Mouse (Mus musculus): ENCODE data around the gene Gucy2d. TPM values are rescaled to one million over a fixed set of nuclear protein-coding genes. Genes with fewer than 3 reads are reported as not detected.

Gene Gucy2d
- polyA plus RNA-seq, 1 experiment from 2014 or later, result 0.28 TPM

- H3K27ac ChIP-seq (replicated peaks), result no peak overlapping the region
- H3K4me1 ChIP-seq, result peaks cover under 1% of the 10 kb centered on the region; the same call in 1 of the 2 replicates
- H3K4me3 ChIP-seq (replicated peaks), result no peak overlapping the region
- no peaks in the 10 kb centered on the region for H3K9me3 ChIP-seq (replicated peaks)
- no peak for ATAC-seq (ENCODE audit: low FRiP score)
- H3K4me2 ChIP-seq, result no peak overlapping the region
- no peaks in the 10 kb centered on the region for H3K36me3 ChIP-seq
- WGBS, result 89% methylated on average over 9 of the region's 9 CpGs
- H3K27me3 ChIP-seq (replicated peaks), result no peaks in the 10 kb centered on the region
- no peak overlapping the region for H3K9ac ChIP-seq (replicated peaks)
Measured at GRCm38 (mm10) chr7:98449696-98450095, 9.5 kb downstream of the Gucy2d start.

DNA sequence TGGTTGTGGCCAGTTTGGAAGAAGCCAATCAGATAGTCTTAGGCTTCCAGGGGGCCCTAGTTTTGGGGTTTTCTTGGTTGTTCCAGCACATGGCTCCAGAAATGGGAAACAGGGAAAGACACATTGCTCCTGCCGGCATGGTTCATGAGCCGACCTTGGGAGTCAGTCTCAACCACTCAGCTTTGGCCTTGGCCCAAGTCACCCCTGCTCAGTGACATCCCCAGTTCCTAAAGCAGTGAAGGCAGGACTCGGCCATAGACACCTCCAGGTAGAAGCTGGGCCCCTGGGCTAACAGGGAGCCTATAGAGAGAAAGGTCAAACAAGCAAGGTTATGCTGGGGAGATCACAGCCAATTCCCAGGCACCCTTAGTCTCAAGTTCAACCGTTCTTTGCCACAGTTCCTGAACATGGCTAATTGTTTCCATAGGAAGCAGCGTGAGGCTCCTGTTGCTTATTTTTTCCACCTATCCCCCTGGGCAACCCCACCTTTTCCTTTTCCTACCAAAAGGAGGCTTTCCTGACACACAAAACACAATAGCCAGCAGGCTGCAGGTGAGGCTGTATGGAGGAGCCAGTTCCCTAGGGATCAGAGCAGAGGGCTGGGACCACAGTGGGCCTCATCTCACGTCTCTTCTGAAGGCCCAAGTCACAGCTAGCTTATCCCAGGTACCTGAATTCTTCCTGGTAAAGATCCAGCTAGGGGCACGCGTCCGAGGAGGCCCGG, 14.3 kb downstream of the Gucy2d start:
- WGBS, result 79% methylated on average over 10 of the region's 10 CpGs
- no peaks in the 10 kb centered on the region for H3K27me3 ChIP-seq (replicated peaks)

GRCm38 (mm10) chr7:98460319-98460718, 20.1 kb downstream of the Gucy2d start:
- Histone ChIP-seq H3K36me3 (no peaks in the 10 kb centered on the region), H3K4me2 (no peak overlapping the region), H3K4me3 (replicated peaks) (no peak overlapping the region), H3K4me1 (no peaks in the 10 kb centered on the region), H3K9me3 (replicated peaks) (no peaks in the 10 kb centered on the region), H3K9ac (replicated peaks) (no peak overlapping the region), H3K27ac (replicated peaks) (no peak overlapping the region), H3K27me3 (replicated peaks) (no peaks in the 10 kb centered on the region)
- no peak for ATAC-seq (ENCODE audit: low FRiP score)
- WGBS, result 69% methylated on average over 7 of the region's 7 CpGs

More for the DNA sequence above, 14.3 kb downstream of the Gucy2d start:
- H3K4me2 ChIP-seq, result no peak overlapping the region
- H3K27ac ChIP-seq (replicated peaks), result no peak overlapping the region
- no peaks in the 10 kb centered on the region for H3K9me3 ChIP-seq (replicated peaks)
- no peak overlapping the region for H3K9ac ChIP-seq (replicated peaks)
- no peak overlapping the region for H3K4me3 ChIP-seq (replicated peaks)
- H3K4me1 ChIP-seq, result peaks cover 5% of the 10 kb centered on the region
- no peak for ATAC-seq (ENCODE audit: low FRiP score)
- H3K36me3 ChIP-seq, result no peaks in the 10 kb centered on the region

GRCm38 (mm10) chr7:98469089-98469488, 28.9 kb downstream of the Gucy2d start:
- Histone ChIP-seq H3K27me3 (replicated peaks) (no peaks in the 10 kb centered on the region), H3K9ac (replicated peaks) (no peak overlapping the region), H3K27ac (replicated peaks) (no peak overlapping the region), H3K4me2 (no peak overlapping the region), H3K4me3 (replicated peaks) (no peak overlapping the region), H3K36me3 (no peaks in the 10 kb centered on the region), H3K4me1 (no peaks in the 10 kb centered on the region), H3K9me3 (replicated peaks) (no peaks in the 10 kb centered on the region)
- ATAC-seq (ENCODE audit: low FRiP score), result no peak
- WGBS, result 69% methylated on average over 3 of the region's 3 CpGs

DNA sequence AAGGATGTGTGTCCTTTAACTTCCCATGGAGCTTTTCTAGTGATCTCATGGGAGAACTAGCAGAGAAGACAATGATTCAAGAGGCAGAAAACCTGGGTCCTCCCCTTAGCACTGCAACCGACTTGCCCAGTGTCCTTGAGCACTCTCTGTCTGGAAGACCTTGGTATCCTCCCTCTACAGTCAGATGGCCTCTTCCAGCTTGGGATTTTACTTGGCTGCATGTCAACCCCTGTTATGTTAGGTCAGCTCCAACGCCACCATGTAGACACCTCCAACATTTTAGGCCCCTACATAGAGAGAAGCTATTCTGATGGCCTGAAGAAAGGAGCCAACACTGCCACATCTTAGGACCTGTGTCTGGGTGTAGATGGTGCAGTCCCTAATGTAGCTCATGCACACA, 32.3 kb downstream of the Gucy2d start:
- no peaks in the 10 kb centered on the region for H3K27me3 ChIP-seq (replicated peaks)
- H3K4me3 ChIP-seq (replicated peaks), result no peak overlapping the region
- WGBS, result 88% methylated on average over 2 of the region's 2 CpGs
- no peaks in the 10 kb centered on the region for H3K4me1 ChIP-seq
- no peak overlapping the region for H3K9ac ChIP-seq (replicated peaks)
- no peak overlapping the region for H3K27ac ChIP-seq (replicated peaks)
- no peak for ATAC-seq (ENCODE audit: low FRiP score)
- H3K36me3 ChIP-seq, result no peaks in the 10 kb centered on the region
- no peaks in the 10 kb centered on the region for H3K9me3 ChIP-seq (replicated peaks)
- H3K4me2 ChIP-seq, result no peak overlapping the region

DNA sequence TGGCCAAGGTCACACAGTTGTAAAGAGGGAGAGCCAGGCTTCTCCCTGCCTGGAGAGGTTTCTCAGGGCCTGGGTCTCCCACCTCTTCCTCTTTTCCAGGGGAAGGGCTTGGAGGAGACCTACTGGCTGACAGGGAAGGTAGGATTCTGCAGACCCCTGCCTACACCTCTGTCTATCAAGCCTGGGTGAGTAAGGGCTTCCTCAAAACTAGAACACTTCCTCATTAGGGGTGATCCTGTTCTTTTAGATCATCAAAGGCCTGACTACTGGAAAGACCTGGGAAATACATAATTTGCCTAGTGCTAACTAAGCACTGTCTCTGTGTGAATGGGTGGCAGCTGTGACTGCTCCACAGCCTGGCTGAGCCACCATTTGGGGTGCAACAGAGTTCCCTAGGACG, 34.3 kb downstream of the Gucy2d start:
- Histone ChIP-seq H3K9ac (replicated peaks) (no peak overlapping the region), H3K27ac (replicated peaks) (no peak overlapping the region), H3K4me2 (no peak overlapping the region), H3K9me3 (replicated peaks) (no peaks in the 10 kb centered on the region), H3K4me3 (replicated peaks) (no peak overlapping the region), H3K36me3 (no peaks in the 10 kb centered on the region), H3K4me1 (no peaks in the 10 kb centered on the region), H3K27me3 (replicated peaks) (no peaks in the 10 kb centered on the region)
- 91% methylated on average over 1 of the region's 1 CpGs for WGBS
- no peak for ATAC-seq (ENCODE audit: low FRiP score)

GRCm38 (mm10) chr7:98477153-98477552, 36.9 kb downstream of the Gucy2d start:
- Histone ChIP-seq H3K4me1 (peaks cover 5% of the 10 kb centered on the region; the same call in 1 of the 2 replicates), H3K9me3 (replicated peaks) (no peaks in the 10 kb centered on the region), H3K27ac (replicated peaks) (no peak overlapping the region), H3K9ac (replicated peaks) (no peak overlapping the region), H3K4me3 (replicated peaks) (no peak overlapping the region), H3K4me2 (no peak overlapping the region), H3K27me3 (replicated peaks) (no peaks in the 10 kb centered on the region), H3K36me3 (no peaks in the 10 kb centered on the region)
- no peak for ATAC-seq (ENCODE audit: low FRiP score)
- whole genome bisulfite sequencing, result 67% methylated on average over 4 of the region's 4 CpGs

DNA sequence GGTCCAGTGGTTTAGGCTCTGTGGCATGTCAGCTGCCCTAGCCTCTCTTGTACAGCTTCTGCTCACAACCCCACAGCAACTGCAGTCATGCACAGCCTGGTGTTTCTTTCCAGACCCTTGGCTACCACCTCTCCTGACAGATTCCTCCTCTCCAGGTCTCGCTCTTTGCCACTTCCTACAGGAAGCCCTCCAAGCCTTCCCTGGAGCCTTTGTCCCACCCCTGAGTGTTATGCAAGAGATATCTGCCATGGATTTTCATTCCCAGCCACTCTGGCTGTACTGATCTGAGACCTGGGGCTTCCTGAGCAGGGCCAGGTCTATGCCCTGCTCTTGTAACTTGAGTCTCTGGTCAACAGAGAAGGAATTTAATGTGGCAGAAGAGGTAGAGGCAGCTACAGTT, 40.3 kb downstream of the Gucy2d start:
- no peaks in the 10 kb centered on the region for H3K9me3 ChIP-seq (replicated peaks)
- H3K36me3 ChIP-seq, result no peaks in the 10 kb centered on the region
- H3K27me3 ChIP-seq (replicated peaks), result no peaks in the 10 kb centered on the region
- H3K4me1 ChIP-seq, result peaks cover 14% of the 10 kb centered on the region; the same call in 1 of the 2 replicates
- WGBS, result 94% methylated on average over 1 of the region's 1 CpGs
- no peak overlapping the region for H3K4me3 ChIP-seq (replicated peaks)
- no peak overlapping the region for H3K4me2 ChIP-seq
- ATAC-seq (ENCODE audit: low FRiP score), result no peak
- no peak overlapping the region for H3K9ac ChIP-seq (replicated peaks)
- H3K27ac ChIP-seq (replicated peaks), result no peak overlapping the region

DNA sequence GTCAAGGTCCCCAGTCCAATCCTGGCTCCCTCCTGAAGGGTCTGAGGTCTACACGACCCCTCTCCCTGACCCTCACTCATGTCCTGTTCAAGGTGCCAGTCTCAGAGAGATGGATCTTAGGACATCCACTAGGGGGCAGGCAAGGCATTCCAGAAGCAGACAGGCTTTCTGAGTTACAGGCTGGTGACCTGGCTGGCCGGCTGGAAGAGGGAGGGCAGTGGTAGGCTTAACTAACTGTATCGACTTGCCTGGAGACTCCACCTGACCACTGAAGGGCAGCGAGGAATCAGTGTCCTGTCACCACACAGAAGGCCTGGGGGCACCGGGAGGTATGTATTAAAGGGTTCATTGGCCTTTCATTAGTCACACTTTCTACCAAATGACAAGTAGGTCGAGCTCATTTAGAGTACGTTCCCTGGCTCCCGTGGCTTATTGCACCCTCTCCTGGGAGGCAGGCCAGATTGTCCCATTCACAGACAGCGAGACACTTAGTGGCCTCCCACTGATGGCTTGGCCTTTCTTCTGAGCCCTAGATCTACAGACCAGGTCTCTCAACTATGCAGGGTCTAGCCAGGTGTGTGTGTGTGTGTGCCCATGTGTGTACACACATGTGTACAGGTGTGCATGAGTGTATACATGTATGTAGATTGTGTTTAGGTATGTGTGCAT, 41.0 kb downstream of the Gucy2d start:
- no peak overlapping the region for H3K27ac ChIP-seq (replicated peaks)
- ATAC-seq (ENCODE audit: low FRiP score), result peak; percentile 65; the same call in 1 of the 2 replicates
- H3K4me1 ChIP-seq, result peaks cover 15% of the 10 kb centered on the region; the same call in 1 of the 2 replicates
- no peaks in the 10 kb centered on the region for H3K36me3 ChIP-seq
- no peak overlapping the region for H3K4me3 ChIP-seq (replicated peaks)
- H3K4me2 ChIP-seq, result no peak overlapping the region
- H3K9ac ChIP-seq (replicated peaks), result no peak overlapping the region
- 6% methylated on average over 9 of the region's 9 CpGs for WGBS
- no peaks in the 10 kb centered on the region for H3K9me3 ChIP-seq (replicated peaks)
- no peaks in the 10 kb centered on the region for H3K27me3 ChIP-seq (replicated peaks)

GRCm38 (mm10) chr7:98481861-98482260, 41.6 kb downstream of the Gucy2d start:
- Histone ChIP-seq H3K27ac (replicated peaks) (no peak overlapping the region), H3K36me3 (no peaks in the 10 kb centered on the region), H3K4me1 (peaks cover 21% of the 10 kb centered on the region; the same call in 1 of the 2 replicates), H3K9ac (replicated peaks) (no peak overlapping the region), H3K4me3 (replicated peaks) (no peak overlapping the region), H3K4me2 (no peak overlapping the region), H3K27me3 (replicated peaks) (no peaks in the 10 kb centered on the region), H3K9me3 (replicated peaks) (no peaks in the 10 kb centered on the region)
- WGBS, result 86% methylated on average over 8 of the region's 8 CpGs
- ATAC-seq (ENCODE audit: low FRiP score), result no peak

DNA sequence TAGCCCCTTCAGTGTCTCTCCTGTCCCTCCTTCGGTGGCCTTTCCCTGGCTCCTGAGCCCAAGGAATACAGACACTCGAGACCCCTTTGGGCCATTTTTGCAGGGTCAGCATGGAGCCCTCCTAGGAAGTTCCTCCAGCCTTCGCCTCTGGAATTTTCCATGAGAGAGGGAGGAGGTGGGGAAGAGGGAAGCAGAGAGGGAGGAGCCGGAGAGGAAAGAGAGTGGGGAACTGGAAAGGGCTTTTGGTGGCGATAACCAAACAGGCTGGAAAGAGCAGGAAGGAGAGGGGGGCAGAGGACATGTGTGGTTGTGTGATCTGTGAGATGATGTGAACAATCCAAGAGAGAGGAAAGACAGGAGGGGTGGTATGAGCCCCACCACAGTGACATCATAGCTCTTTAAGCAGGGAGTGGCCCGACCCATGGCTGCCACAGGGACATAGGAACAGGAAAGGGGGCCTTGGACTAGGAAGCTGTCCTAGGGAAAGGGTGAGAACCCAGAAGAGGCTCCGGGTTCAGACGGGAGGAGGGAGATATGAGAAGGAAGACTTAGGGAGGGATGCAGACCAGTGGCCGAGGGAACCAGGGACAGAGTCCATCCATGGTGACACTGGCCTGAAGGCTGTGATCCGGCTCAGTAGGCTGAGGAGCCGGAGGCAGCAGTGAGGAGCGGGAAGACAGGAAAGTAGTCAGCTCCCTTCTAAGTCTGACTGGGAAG, 42.5 kb downstream of the Gucy2d start:
- Histone ChIP-seq H3K4me2 (no peak overlapping the region), H3K9me3 (replicated peaks) (no peaks in the 10 kb centered on the region), H3K27me3 (replicated peaks) (no peaks in the 10 kb centered on the region; the same call in 1 of the 2 replicates), H3K36me3 (no peaks in the 10 kb centered on the region), H3K4me1 (peaks cover 21% of the 10 kb centered on the region; the same call in 1 of the 2 replicates), H3K9ac (replicated peaks) (no peak overlapping the region), H3K4me3 (replicated peaks) (no peak overlapping the region), H3K27ac (replicated peaks) (peak overlapping the region; percentile 33; the same call in 1 of the 2 replicates)
- ATAC-seq (ENCODE audit: low FRiP score), result no peak
- WGBS, result 71% methylated on average over 12 of the region's 12 CpGs

All from neural tube, embryonic 15.5 days (tissue).